Mouse (Mus musculus) liver, embryonic 14.5 days (tissue): Measurements from ENCODE around the gene Aarsd1. TPM values are rescaled to one million over a fixed set of nuclear protein-coding genes. Genes with fewer than 3 reads are reported as not detected.
A peak's percentile ranks its signal among the peaks of the same experiment; 100 is the strongest.

Source experiments
- ATAC-seq: fragments of 200-750 bp; cut with Nextera tagmentation; 2 replicates; pipeline ENCODE4 v1.8.0; 2017; ENCODE audit warnings: moderate number of reproducible peaks, mild to moderate bottlenecking, moderate library complexity; ENCODE audit not compliant: insufficient read depth
- DNase-seq, 3 experiments: peaks; one replicate each; pipeline ENCODE4 v3.0.0-alpha.2; 2012 to 2013; ENCODE audit warnings: low read depth in 3 of 3, low spot score in 3 of 3
- H3K27ac ChIP-seq: fragments of 300-500 bp; sonication (generic); 2 replicates; pipeline ENCODE4 v1.5.1; 2014; ENCODE audit warnings: moderate library complexity, mild to moderate bottlenecking, control low read depth, inconsistent platforms
- H3K27me3 ChIP-seq: fragments of 300-500 bp; sonication (generic); 2 replicates; pipeline ENCODE4 v1.6.1; 2014; ENCODE audit warnings: mild to moderate bottlenecking, low read length, moderate library complexity; ENCODE audit not compliant: control insufficient read depth, insufficient read depth
- H3K36me3 ChIP-seq: fragments of 300-500 bp; sonication (generic); replicated peaks from 2 replicates; pipeline ENCODE4 v1.6.1; 2014; ENCODE audit warnings: low read depth; ENCODE audit not compliant: control insufficient read depth, insufficient read depth
- H3K4me1 ChIP-seq, 2 experiments: fragments of 200-500 bp in 1 of 2; fragments of 300-500 bp in 1 of 2; sonication (generic) in 1 of 2; replicated peaks; 2 replicates each; pipeline ENCODE4 v1.6.1; 2012 to 2014; ENCODE audit warnings: antibody characterized with exemption in 1 of 2, inconsistent platforms in 1 of 2, low read length in 1 of 2; ENCODE audit not compliant: control insufficient read depth in 2 of 2, insufficient read depth in 2 of 2
- H3K4me2 ChIP-seq: fragments of 300-500 bp; sonication (generic); 2 replicates; pipeline ENCODE4 v1.6.1; 2014; ENCODE audit warnings: low read depth, mild to moderate bottlenecking, control low read depth, moderate library complexity
- H3K4me3 ChIP-seq, 2 experiments: fragments of 200-500 bp in 1 of 2; fragments of 300-500 bp in 1 of 2; sonication (generic) in 1 of 2; 2 replicates each; pipeline ENCODE4 v1.5.1; 2012 to 2014; ENCODE audit warnings: low read depth in 2 of 2, low read length in 2 of 2, mild to moderate bottlenecking in 2 of 2, control low read depth in 1 of 2, inconsistent platforms in 1 of 2, moderate library complexity in 1 of 2; ENCODE audit not compliant: insufficient read depth in 1 of 2
- H3K9ac ChIP-seq: fragments of 300-500 bp; sonication (generic); replicated peaks from 2 replicates; pipeline ENCODE4 v1.6.1; 2014; ENCODE audit warnings: mild to moderate bottlenecking, control low read depth, moderate library complexity
- H3K9me3 ChIP-seq: fragments of 300-500 bp; sonication (generic); 2 replicates; pipeline ENCODE4 v1.6.1; 2016; ENCODE audit warnings: low read length, mixed read lengths; ENCODE audit not compliant: control insufficient read depth
- CTCF ChIP-seq: IDR thresholded peaks from 2 replicates; pipeline ENCODE4 v1.5.1; 2016; ENCODE audit warnings: antibody characterized with exemption, low read depth, control low read depth
- EP300 ChIP-seq: IDR thresholded peaks from 2 replicates; pipeline ENCODE4 v1.6.1; 2016; ENCODE audit warnings: antibody characterized with exemption, low read depth
- WGBS: fragments of 180-500 bp; shearing (Covaris S2); extraction: QIAGEN DNeasy Blood & Tissue Kit; methylation state at CpG from one replicate; pipeline ENCODE4 v1.1.7; 2014; ENCODE audit not compliant: insufficient replicate concordance; 5-methylcytosine and 5-hydroxymethylcytosine counted together
- polyA plus RNA-seq, 2 experiments: library from polyadenylated mRNA; depleted of rRNA in 1 of 2; stranded (reverse) in 1 of 2; unstranded in 1 of 2; fragments of >200 nt; fragmentation: Nextera tagmentation in 1 of 2; extraction: Ambion mirVana in 1 of 2; gene quantifications; 2 replicates each; pipeline versions ENCODE4 v1.2.1 to v1.2.3; 2012 to 2014

Gene Aarsd1
- polyA plus RNA-seq, 2 experiments: 24.7 to 39.7 TPM

- no peak for ATAC-seq
- H3K27me3 ChIP-seq: peaks cover 32% of the 10 kb centered on the region
These were observed 47.0 kb upstream of the Aarsd1 start, which contains the start of gene Rnd2 for GRCm38 (mm10) chr11:101464211-101465100. Gene Rnd2, plus strand, starts transcription at chr11:101464999.

GRCm38 (mm10) chr11:101462583-101463440, 45.4 kb upstream of the Aarsd1 start:
- peaks cover 22 to 32% of the 10 kb centered on the region in 2 experiments for H3K4me1 ChIP-seq
- H3K27ac ChIP-seq: no peak overlapping the region
- WGBS: 19% methylated on average over 13 of the region's 13 CpGs
- ATAC-seq (no peak), DNase-seq (no peak)
- H3K9ac ChIP-seq: no peak overlapping the region; the same call in none of the 2 replicates
- H3K36me3 ChIP-seq: peaks cover 4% of the 10 kb centered on the region
- no peak overlapping the region for H3K4me3 ChIP-seq
- no peak overlapping the region for H3K4me2 ChIP-seq
- H3K9me3 ChIP-seq: no peaks in the 10 kb centered on the region
- peaks cover 23% of the 10 kb centered on the region for H3K27me3 ChIP-seq
- peak; percentile 36; the same call in 1 of the 2 replicates for TF ChIP-seq EP300
- no peak for TF ChIP-seq CTCF

More at GRCm38 (mm10) chr11:101464211-101465100, 47.0 kb upstream of the Aarsd1 start, which contains the start of gene Rnd2:
- DNase-seq: no peak
- peaks cover 22 to 34% of the 10 kb centered on the region in 2 experiments for H3K4me1 ChIP-seq
- H3K4me3 ChIP-seq: peak within 1 kb of the TSS; percentile 54 to 75
- no peak within 1 kb of the TSS for H3K27ac ChIP-seq
- peak within 1 kb of the TSS; percentile 96 for H3K4me2 ChIP-seq
- TF ChIP-seq EP300 (no peak), CTCF (no peak)
- H3K9ac ChIP-seq: peak within 1 kb of the TSS; percentile 59
- WGBS: 8% methylated on average over 12 of the region's 12 CpGs
- H3K9me3 ChIP-seq: no peaks in the 10 kb centered on the region
- H3K36me3 ChIP-seq: peaks cover 4% of the 10 kb centered on the region; the same call in 1 of the 2 replicates

GRCm38 (mm10) chr11:101462141-101462540, 44.7 kb upstream of the Aarsd1 start:
- H3K9ac ChIP-seq: no peak overlapping the region
- H3K36me3 ChIP-seq: peaks cover 4% of the 10 kb centered on the region
- H3K4me1 ChIP-seq: peaks cover 22 to 27% of the 10 kb centered on the region in 2 experiments
- peaks cover 19% of the 10 kb centered on the region for H3K27me3 ChIP-seq
- no peak overlapping the region for H3K4me3 ChIP-seq
- ATAC-seq: no peak
- no peaks in the 10 kb centered on the region for H3K9me3 ChIP-seq
- no peak for DNase-seq
- no peak overlapping the region for H3K4me2 ChIP-seq
- TF ChIP-seq EP300 (no peak), CTCF (no peak)
- H3K27ac ChIP-seq: no peak overlapping the region
- WGBS: 83% methylated on average over 14 of the region's 14 CpGs

- Histone ChIP-seq H3K4me2 (no peak overlapping the region), H3K9me3 (no peaks in the 10 kb centered on the region), H3K4me3 (no peak overlapping the region), H3K36me3 (peaks cover 4% of the 10 kb centered on the region), H3K9ac (no peak overlapping the region), H3K27ac (no peak overlapping the region), H3K4me1 (peaks cover 12 to 22% of the 10 kb centered on the region in 2 experiments), H3K27me3 (peaks cover 4% of the 10 kb centered on the region)
- no peak for TF ChIP-seq CTCF
- TF ChIP-seq EP300: no peak
- DNase-seq (no peak), ATAC-seq (no peak)
- 83% methylated on average over 15 of the region's 15 CpGs for WGBS
These were observed 42.9 kb upstream of the Aarsd1 start for GRCm38 (mm10) chr11:101460321-101460720.
